Mouse (Mus musculus) T-helper 17 cell (primary cell): Measurements from ENCODE around the gene Olfr691.
"Not testable (repeated sequence)": the region's sequence is repeated elsewhere in the genome, so short reads cannot be mapped to it uniquely, and the experiment has no call there.

Experiments used
- in situ Hi-C, 2 experiments: fragments of 300-600 bp; cut with MboI, MseI; formaldehyde crosslinking; loops; 1 replicate in 1 of 2; 2 replicates in 1 of 2; pipeline ENCODE4 v1.15.1; 2025; ENCODE audit warnings: high pct_unique_total_duplicates in 2 of 2

The Olfr691 gene

DNA sequence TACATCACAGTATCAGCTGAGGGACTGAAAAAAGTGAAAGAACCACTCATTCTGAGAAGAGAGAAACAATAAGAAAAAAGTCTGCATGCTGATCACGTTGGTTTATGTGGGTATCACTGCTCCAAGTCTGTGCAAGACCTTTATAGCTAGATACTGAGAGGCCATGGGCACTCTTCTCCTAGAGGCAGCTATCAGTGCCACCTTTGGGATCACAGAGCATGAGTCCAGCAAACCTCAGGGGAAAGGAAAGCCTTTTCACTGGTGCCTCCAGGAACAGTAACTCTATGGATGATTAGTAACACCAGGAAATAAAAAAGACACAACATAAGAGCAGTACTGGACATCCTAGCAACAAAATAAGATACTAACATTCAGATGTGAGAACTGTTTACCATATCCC lies at the start of gene Olfr691:
Gene Olfr691, minus strand, starts transcription at position 101 of the 400 bp plus-strand sequence.
- in situ Hi-C loops = no loop called here

DNA sequence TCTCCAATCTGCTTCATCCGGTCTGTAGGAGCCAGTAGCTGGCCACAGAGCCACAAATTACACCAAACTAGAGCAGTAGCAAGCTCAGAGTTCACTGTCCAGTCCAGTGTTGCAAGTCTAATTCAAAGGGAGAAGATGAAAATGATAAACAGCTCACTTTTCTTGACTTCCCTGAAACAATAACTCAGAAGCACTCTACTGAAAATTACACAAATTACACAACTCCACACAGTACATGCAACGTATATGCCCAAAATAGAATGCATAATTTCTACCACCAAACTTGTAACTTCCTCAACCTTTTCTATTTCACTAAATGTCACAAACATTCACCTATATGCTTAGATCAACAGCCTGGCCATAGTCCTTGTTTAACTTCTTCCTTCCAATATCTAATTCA lies 48.2 kb upstream of the Olfr691 start:
- in situ Hi-C loops = loop anchor here in 1 of 2 experiments (10.0 kb wide), 2 partner anchors 245 to 345 kb away; partner anchors contain the start of genes Ilk, Rrp8 and Trim3

DNA sequence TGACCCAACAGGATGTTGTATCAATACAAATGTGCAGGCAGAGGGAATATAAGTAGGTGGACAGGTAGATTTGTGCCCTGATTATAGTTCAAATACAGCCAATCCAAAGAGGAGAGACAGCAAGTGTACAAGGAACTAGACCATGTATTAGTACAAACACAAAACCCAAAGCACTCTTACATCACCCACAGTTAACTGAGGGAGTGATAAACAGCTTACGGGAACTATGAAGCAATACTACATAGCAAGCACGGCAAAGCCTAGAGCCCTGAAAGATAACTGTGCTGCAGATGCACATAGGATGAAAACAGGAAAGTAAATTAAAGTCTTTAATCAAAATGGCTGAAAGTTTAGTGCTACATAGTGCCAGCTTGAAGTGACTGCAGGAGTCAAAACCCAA lies 45.6 kb upstream of the Olfr691 start:
- in situ Hi-C loops = no loop called here

DNA sequence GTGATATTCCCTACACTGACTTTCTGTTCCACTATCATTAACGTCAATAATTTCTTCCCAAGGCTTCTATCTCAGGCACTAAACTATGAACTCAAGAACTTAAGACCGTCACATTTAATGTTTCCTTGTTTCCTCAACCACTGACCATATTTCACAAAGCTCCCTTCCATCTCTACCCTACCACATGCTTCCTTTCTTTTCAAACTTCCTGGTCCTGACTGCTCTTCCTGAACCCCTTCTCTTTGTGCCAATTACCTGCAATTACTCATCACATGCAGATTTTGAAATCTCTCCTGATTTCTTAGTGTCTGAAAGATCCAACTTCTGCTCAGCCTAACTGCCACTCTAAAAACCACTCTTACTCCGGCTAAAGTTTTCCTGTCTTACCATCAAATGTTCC lies 38.3 kb upstream of the Olfr691 start:
- in situ Hi-C loops = no loop called here

DNA sequence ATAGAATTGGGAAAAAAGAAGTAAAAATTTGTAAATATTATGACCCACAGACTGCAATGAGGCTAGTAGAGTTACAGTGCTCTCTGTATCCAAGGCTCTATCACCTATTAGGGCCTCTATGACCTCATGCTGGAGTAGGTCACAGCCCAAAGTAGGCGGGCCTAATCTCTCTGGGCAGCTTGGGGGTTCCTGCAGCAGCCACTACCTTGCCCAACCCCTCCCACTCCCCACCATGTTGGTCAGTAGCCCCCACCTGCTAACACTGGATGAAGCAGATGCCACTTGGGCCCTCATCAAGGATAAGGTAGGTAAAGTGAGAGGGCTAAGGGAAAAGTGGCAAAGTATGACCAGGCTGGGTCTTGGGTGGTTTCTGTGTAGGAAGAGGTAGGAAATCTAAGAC lies 32.8 kb upstream of the Olfr691 start, which contains the start of gene Gm5901:
Gene Gm5901, plus strand, starts transcription at position 173 of the 400 bp plus-strand sequence.
- in situ Hi-C loops = no loop called here

DNA sequence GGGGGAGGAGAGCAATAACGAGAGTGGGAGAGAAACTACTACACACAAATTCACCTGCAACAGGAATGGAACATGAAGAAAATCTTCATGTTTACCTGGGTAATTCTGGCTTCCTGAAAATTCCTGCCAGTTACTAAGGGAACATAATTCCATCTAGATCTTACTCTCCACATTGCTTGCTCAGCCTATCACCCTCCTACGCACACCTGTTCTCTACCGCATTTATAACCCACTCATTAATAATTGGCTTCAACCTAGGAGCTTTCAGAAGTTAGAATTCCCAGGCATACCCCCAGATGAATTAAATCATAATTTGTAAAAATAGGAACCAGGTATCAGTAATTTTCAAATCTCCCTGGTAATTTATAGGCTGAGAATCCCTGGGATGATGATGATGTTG lies 31.9 kb upstream of the Olfr691 start:
- in situ Hi-C loops = no loop called here

DNA sequence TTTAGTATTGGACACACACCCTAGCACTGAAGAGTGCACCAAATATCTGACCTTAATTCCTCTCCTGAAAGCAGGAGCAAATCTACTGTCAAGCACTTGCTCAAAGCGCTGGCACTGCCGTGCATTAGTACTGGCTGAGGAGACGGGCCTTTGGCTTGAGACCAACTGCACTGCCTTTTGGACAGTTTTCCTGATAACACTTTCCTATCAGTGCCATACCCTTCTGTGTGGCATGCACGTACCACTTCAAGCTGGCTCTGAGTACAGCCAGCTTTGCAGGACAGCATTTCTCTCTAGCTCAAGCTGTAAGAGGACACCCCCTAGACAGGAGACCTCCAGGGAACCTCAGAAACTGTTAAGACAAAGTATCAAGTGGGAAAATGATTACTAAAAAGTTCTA lies 31.4 kb upstream of the Olfr691 start:
- in situ Hi-C loops = no loop called here

DNA sequence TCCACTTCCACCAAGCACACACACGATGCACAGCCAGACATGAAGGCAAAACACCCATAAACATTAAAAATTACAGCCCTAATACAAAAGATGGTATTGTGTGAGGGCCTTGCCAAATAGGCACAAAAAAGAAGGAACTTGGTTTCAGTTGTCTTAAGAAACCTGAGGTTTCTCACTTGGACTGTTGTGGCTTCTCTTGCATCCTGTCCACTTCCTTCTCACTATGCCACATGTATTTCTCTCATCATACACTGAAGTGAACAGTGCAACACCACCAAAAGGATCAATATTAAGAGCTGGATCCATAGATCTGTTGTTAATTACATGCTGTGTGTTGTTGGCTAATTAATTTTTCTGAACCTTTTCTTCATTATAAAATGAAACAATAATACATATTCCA lies 30.8 kb upstream of the Olfr691 start:
- in situ Hi-C loops = no loop called here

DNA sequence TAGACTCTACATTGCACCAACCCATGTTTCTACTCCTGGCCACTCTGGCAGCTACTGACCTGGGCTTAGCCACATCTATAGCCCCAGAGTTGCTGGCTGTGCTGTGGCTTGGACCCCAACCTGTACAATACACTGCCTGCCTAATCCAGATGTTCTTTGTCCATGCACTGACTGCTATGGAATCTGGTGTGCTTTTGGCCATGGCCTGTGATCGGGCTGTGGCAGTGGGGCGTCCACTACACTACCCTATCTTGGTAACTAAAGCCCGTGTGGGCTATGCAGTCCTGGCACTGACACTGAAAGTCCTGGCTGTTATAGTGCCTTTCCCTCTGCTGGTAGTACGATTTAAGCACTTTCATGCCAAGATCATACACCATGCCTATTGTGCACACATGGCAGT lies 26.5 kb upstream of the Olfr691 start:
- in situ Hi-C loops = no loop called here

DNA sequence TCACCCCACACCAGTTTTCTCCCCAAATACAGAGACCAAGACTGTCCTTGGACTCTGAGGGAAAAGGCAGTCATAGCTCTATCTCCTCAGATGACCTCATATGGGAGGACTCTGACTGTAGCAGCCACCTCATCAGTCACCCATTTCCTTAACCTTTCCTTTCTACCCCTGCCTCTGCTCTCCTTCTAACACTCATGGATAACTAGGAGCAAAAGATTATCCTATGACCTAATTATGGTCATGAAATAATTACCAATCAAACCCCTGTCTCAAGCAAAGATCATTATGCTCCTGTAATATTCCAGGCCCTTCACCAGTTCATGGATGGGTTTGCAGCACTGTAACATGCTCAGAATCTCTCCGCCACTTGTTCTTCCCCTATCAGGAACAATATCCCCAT lies 25.9 kb upstream of the Olfr691 start, which contains the start of gene Olfr692:
Gene Olfr692, plus strand, starts transcription at position 301 of the 400 bp plus-strand sequence.
- in situ Hi-C loops = no loop called here

DNA sequence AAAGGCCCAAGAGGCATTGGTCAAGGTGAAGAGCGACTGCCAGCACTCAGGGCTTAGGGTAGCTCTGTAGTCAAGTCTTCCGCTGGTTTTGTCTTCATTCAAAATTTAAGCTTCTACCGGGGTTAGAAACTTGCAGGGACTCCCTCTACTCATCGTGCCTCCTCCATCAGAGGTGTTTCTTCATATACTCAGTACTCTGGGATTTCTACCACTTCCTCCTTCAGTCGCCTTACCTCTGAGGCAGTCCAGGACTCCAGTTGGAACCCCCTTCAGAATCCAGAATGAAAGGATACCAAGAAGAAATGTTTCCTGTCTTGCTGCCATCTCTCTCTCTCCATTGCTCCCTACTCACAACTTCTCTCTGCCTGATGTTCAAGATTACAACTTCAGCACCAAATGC lies 25.2 kb upstream of the Olfr691 start:
- in situ Hi-C loops = no loop called here

DNA sequence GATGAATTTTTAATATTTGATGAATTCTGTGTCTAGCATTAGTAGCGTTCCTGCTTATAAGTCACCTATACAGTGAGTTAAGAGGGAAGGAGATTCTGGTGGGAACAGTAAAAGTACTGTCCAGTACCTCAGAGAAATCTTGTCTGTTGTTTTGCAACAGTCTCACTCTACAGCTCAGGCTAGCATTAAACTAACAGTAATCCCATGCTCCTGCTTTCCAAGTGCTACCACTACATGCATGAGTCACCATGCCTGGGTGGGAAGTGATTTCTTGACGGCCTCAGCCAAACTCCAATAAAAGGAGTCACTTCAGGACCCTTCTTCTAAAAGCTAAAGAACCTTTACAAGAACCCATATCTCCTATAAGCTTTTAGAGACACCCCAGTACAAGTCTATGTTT lies 19.6 kb upstream of the Olfr691 start:
- in situ Hi-C loops = no loop called here

DNA sequence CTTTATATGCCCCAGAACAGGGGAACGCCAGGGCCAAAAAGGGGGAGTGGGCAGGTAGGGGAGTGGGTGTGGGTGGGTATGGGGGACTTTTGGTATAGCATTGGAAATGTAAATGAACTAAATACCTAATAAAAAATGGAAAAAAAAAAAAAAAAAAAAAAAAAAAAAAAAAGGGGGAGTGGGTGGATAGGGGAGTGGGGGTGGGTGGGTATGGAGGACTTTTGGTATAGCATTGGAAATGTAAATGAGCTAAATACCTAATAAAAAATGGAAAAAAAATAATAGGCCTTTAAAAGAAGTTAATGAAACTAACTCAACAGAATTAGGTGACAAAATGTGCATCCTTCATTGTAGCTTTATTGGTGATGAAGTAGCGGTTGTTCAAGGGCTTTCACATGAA lies 14.4 kb upstream of the Olfr691 start:
- in situ Hi-C loops = not testable (repeated sequence)

DNA sequence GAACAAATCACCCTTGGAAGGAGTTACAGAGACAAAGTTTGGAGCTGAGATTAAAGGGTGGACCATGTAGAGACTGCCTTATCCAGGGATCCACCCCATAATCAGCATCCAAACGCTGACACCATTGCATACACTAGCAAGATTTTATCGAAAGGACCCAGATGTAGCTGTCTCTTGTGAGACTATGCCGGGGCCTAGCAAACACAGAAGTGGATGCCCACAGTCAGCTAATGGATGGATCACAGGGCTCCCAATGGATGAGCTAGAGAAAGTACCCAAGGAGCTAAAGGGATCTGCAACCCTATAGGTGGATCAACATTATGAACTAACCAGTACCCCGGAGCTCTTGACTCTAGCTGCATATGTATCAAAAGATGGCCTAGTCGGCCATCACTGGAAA lies 14.0 kb upstream of the Olfr691 start:
- in situ Hi-C loops = not testable (repeated sequence)

DNA sequence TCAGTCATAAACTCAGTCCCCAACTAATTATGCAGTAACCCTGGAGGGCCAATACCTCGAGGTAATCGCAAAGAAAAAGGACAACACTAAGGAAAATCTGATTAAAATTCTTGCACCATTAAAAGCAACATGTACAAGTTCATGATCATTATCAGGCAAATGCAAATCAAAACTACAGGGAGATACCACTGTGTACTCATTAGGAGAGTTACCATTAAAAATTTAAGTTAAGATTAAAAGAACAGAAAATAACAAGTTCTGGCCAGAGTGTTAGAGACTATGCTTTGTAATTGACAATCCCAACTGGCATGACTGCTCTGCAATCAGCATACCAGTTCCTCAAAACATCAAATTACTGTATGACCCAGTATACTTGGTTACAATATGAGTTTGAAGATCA lies 682 bp upstream of the Olfr691 start:
- in situ Hi-C loops = no loop called here

DNA sequence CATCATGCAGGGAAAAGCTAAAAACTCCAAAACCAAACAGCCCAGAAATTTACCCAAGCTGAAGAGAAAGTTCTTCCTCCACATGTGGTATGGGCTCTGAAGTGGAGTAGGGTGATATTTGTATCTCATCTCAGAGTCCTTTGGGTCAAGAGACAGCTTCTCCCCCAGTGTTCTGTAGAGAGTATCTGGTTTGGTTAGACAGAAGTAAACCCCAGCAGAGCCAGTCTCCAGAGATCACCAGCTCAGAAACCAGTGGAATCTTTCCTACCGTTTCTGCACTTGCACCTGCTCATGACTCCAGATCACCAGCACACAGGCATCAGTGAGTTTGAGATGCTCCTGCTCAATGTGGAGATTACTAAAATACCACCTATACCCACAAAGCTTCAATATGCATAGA lies 8.1 kb downstream of the Olfr691 start, which contains the start of gene Olfr690:
Gene Olfr690, minus strand, starts transcription at position 101 of the 400 bp plus-strand sequence.
- in situ Hi-C loops = loop anchor here in 1 of 2 experiments (5.0 kb wide), 1 partner anchor 57 kb away; no protein-coding TSS in a partner anchor

DNA sequence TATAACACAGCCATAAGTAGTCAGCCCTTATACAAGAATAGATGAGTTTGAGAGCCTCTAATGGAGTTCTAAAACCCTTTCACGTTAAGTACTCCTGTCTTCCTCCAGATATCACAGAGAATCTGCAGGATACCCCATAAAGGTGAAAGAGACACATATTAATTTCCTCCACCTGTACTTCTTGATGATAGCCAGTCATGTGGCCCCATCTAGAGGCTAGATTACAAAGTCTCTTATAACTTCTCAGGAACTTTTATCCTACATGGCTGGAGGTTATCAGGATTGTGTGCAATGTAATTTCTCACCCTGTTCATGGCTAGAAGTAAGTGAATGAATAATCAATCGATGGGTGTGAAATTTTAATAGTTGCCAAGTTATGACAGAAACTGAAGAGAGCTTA lies 16.8 kb downstream of the Olfr691 start:
- in situ Hi-C loops = loop anchor here in 1 of 2 experiments (10.0 kb wide), 1 partner anchor 1151 kb away; no protein-coding TSS in a partner anchor

DNA sequence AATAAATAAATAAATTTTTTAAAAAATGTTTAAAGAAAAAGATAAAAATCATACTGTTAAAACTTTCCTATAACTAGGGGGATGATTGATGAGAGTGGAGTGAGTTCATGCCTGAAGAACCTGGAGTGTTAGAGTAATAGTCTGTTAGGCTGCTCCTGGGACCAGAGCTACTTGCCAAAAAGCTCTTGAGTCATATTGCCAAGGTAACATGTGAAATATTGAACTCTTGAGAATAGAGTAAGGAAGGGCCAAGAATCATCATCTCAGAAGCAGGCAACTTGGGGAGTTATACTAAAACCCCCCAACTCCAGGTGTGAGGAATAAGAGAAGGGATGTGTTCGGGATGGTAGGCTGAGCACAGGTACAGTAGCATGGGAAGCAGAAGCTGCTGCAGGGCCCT lies 31.2 kb downstream of the Olfr691 start, which contains the start of gene Olfr689:
Gene Olfr689, plus strand, starts transcription at position 301 of the 400 bp plus-strand sequence.
- in situ Hi-C loops = no loop called here

DNA sequence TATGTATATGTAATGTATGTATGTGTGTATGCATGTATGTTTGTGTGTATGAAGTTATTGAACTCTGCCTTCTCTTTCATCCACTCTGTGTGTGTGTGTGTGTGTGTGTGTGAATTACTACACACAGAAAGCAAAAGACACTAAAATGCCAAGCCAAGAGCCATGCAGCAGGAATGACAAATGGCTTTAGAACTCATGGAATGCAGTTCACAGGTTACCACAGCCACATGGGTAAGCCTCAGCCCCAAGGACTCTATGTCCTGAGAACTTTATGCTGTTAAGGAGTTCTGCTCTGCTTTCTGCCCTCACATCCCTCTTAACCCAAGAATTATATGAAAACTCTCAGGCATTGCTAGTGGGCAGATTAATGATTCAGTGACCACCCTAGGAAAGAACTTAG lies 52.0 kb downstream of the Olfr691 start:
- in situ Hi-C loops = no loop called here

DNA sequence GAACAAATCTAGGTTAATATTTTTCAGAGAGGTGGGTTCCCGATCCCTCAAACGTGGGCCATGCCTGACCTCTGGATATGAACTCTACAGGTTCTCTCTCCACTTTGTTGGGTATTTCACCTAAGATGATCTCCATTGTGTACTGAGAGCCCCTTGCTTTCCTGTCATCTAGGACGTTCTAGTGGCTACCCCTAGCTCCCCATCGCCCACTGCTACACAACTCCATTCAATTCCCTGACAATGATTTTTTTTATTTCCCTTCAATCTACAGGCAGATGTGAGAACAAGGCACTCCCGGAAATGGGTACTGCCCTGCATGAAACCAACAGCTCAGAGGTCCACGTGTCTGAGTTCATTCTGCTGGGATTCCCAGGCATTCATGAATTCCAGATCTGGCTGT lies 54.3 kb downstream of the Olfr691 start, which contains the start of gene Olfr688:
Gene Olfr688, plus strand, starts transcription at position 301 of the 400 bp plus-strand sequence.
- in situ Hi-C loops = no loop called here
